Mouse (Mus musculus): ENCODE results near the gene Col5a2.
A peak's percentile ranks its signal among the peaks of the same experiment; 100 is the strongest.
"Not testable (repeated sequence)": the region's sequence is repeated elsewhere in the genome, so short reads cannot be mapped to it uniquely, and the experiment has no call there.

Col5a2 gene

DNA sequence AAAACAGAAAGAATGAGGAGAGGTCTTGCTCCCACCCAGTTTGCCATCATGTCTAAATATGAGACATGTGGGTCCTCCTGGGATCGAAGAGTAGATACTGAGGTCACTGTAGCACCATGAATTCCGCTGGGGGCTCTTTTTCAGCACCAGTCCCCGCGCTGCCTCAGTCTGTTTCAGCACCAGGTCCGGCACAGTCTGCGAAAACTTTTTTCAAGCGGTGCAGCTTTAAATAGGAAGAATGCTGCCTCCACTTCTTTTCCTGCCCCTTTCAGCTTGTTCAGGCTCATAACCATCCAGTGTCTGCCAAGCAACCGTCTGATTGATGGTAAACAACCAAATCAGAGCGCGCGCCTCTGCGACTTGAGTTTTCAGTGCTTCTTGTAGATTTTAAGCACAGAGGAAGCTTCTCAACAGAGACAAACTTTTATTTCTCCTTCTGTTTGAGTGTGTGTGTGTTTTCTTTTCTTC, at the start of gene Col5a2:
TSS of gene Col5a2 (minus strand) at position 418 of the 468 bp plus-strand sequence.
- peak; percentile 52 for DNase-seq (ENCODE audit: low read depth, low spot score)

DNA sequence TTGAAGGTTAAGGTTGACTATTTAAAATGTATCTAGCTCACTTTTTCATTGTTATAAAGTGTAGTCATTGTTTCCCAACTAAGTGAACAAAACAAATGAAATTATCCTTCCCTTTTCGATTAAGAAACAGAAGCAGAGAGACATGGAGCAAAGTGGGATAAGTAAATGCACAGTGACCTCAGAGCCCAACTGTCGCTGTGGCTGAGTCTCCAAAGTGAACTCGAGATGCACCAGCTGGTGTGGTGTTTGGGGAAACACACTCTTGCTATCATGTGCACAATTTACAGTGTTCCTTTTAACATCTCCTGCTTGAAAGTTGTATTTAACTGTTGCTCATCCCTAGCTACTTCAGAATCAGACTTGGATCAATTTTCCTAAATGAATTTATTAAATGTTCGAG, 47.4 kb upstream of the Col5a2 start:
- DNase-seq (ENCODE audit: low read depth, low spot score): no peak

DNA sequence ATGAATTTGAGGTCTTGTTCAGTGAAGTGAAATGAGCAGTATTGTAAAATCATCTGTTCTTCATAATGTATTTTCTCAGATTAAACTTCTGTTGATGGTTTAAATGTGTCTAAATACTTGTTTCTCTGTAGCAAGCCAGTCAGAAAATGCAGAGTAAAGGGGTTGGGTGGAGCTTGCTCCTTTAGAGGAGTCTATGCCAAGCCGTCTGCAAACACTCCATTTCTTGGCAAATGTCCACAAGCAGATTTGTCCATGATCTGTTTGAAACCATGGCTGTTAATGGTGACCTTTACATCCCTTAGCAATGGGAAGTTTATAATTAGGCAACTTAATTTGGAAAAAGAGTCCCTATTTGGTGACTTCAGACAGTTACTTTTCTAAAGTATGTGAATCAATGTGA, 38.8 kb upstream of the Col5a2 start:
- DNase-seq (ENCODE audit: low read depth, low spot score): no peak

- no peak for DNase-seq (ENCODE audit: low read depth, low spot score)
These were observed 38.1 kb upstream of the Col5a2 start for GRCm38 (mm10) chr1:45541161-45541560.

DNA sequence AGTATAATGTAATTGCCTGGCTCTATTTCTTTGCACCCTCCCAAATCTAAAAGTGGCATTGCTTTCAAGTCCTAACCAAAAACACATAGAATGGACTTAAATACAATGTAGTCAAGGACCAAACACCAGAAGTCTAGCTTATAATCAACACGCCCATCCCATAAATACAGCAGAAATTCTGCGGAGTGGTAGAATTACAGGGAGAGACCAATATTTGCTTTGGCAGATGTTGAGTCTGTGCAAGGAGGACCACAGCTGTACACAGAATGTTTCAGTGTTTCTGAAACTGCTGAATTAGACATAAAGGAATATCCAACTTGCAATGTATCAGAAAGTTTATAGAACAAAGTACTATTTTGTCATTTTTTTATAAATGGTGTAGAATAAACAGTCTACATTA, 28.4 kb upstream of the Col5a2 start:
- no peak for DNase-seq (ENCODE audit: low read depth, low spot score)

- DNase-seq (ENCODE audit: low read depth, low spot score): not testable (repeated sequence)
These were observed 24.4 kb upstream of the Col5a2 start for GRCm38 (mm10) chr1:45527476-45527875.

- no peak for DNase-seq (ENCODE audit: low read depth, low spot score)
These were observed 20.5 kb upstream of the Col5a2 start for GRCm38 (mm10) chr1:45523601-45524000.

GRCm38 (mm10) chr1:45521486-45521885, 18.4 kb upstream of the Col5a2 start:
- no peak for DNase-seq (ENCODE audit: low read depth, low spot score)

GRCm38 (mm10) chr1:45502241-45502741, 791 bp downstream of the Col5a2 start:
- peak; percentile 56 for DNase-seq (ENCODE audit: low read depth, low spot score)

DNA sequence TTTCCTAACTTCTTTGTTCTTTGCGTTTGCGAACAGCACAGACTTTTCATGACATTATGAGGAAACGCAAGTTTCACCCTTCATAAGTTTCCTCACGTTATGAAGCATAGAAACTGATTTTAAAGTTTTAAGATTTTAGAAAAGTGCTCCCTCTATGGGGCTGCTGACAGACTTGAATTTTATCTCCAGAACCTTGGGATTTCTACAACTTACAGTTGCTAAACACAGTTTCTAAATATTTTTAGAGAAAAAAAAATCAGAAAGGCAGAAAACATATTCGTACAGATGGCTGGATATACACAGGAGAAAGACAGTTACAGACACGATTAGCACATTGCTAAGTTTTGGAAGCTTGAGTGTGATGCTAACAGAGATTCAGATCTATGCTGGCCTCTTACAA, 1.6 kb downstream of the Col5a2 start:
- no peak for DNase-seq (ENCODE audit: low read depth, low spot score)

DNA sequence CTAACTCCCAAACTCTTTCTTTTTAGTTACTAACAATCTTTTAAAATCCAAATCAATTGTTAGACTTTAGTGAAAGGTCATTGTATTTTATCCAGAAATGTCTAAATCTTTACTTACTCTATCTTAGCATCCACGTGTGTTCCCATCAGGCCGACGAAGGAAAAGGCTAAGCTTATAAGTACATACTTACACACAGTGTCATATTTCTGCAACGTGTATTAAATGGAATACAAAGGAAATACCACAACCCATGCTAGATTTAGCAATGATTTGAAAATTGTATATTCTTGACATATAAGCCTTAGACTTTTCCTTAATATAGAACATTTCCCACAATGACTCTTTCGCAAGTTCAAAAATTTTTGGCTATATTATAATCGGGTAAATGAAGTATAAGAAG, 2.6 kb downstream of the Col5a2 start:
- DNase-seq (ENCODE audit: low read depth, low spot score): no peak

GRCm38 (mm10) chr1:45495025-45495424, 8.1 kb downstream of the Col5a2 start:
- no peak for DNase-seq (ENCODE audit: low read depth, low spot score)

GRCm38 (mm10) chr1:45492130-45492723, 10.9 kb downstream of the Col5a2 start:
- no peak for DNase-seq (ENCODE audit: low read depth, low spot score)

DNA sequence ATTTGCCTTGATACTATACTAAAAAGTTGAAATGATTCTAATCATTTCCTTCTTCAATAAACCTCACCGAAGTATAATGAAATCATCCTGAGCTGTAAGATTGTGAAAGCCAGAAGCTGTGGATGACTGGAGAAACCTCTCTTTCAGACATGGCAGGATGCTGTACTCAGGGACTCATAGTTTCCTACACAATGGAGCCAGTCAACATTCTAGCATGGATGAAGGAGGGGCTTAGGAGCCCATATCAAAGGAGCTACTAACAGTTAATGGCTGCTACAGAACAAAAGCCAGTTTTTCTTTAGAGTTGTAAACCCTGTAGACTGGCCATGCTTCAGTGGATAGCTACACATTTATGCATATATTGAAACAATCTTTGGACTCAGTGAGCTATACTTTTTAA, 12.6 kb downstream of the Col5a2 start:
- DNase-seq (ENCODE audit: low read depth, low spot score): no peak

DNA sequence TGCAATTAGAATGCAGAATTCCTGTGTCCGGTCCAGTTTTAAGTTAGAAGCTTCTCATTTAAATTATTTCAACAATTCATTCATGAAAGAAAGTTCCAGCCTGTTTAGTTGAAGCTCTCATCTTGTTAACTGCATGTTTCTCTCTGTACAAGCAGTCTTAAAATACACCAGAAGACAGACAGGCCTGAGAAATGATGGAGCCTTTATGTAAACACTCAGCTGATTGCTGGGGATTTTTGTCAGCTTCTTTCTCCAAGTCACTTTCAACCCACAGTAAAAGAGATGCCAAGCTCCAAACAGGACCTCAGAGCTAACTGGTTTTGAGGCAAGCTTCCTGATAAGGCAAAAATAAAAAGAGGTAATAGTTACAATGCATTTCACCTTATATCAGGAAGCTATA, 14.8 kb downstream of the Col5a2 start:
- no peak for DNase-seq (ENCODE audit: low read depth, low spot score)

GRCm38 (mm10) chr1:45483001-45483400, 20.1 kb downstream of the Col5a2 start:
- no peak for DNase-seq (ENCODE audit: low read depth, low spot score)

GRCm38 (mm10) chr1:45481876-45482275, 21.2 kb downstream of the Col5a2 start:
- DNase-seq (ENCODE audit: low read depth, low spot score): no peak

DNA sequence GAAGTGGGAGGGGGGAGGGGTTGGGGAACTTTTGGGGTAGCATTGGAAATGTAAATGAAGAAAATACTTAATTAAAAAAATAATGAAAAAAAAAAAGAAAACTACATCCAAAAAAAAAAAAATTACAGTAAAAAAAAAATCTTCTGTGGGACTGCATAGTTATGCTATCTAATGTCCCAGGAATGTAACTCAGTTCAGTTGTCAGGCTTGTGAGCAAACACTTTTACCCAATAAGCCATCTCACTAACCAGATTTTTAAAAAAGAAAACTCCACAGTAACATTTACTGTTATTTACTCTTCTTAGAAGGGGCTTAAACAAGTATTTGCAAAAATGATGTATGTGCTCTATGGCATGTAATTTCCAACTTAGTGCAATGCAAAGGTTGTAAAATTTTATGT, 24.0 kb downstream of the Col5a2 start:
- no peak for DNase-seq (ENCODE audit: low read depth, low spot score)

GRCm38 (mm10) chr1:45472751-45473150, 30.3 kb downstream of the Col5a2 start:
- no peak for DNase-seq (ENCODE audit: low read depth, low spot score)

DNA sequence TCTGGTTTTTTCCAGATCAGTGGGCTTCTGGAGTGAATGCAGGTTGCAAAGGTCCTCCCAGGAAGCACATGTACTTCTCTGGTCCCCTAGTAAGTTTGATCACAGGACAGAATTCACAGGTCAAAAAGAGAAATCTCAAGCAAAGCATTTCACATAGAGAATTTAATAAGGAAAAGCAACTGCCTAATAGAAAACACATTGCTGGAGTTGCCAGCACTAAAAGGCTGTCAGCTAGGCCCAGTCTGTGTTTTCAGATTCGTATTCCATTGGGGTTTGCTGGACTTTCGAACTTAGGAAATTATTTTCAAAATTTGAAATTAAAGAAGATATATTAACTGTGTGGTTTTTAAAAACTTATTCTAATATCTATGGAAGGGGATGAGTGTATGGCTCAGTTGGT, 42.3 kb downstream of the Col5a2 start:
- peak; percentile 70 for DNase-seq (ENCODE audit: low read depth, low spot score)

GRCm38 (mm10) chr1:45455763-45456162, 47.3 kb downstream of the Col5a2 start:
- no peak for DNase-seq (ENCODE audit: low read depth, low spot score)

GRCm38 (mm10) chr1:45448856-45449255, 54.2 kb downstream of the Col5a2 start:
- no peak for DNase-seq (ENCODE audit: low read depth, low spot score)

- peak; percentile 61 for DNase-seq (ENCODE audit: low read depth, low spot score)
These were observed 71.2 kb downstream of the Col5a2 start for GRCm38 (mm10) chr1:45431922-45432321.

GRCm38 (mm10) chr1:45430520-45430919, 72.6 kb downstream of the Col5a2 start:
- no peak for DNase-seq (ENCODE audit: low read depth, low spot score)
